Mouse (Mus musculus) thymus, postnatal 14 days (tissue): ENCODE results near the gene Akap17b.

Source experiments
- DNase-seq: peaks from one replicate; pipeline ENCODE4 v3.0.0; 2021

The Akap17b gene

DNA sequence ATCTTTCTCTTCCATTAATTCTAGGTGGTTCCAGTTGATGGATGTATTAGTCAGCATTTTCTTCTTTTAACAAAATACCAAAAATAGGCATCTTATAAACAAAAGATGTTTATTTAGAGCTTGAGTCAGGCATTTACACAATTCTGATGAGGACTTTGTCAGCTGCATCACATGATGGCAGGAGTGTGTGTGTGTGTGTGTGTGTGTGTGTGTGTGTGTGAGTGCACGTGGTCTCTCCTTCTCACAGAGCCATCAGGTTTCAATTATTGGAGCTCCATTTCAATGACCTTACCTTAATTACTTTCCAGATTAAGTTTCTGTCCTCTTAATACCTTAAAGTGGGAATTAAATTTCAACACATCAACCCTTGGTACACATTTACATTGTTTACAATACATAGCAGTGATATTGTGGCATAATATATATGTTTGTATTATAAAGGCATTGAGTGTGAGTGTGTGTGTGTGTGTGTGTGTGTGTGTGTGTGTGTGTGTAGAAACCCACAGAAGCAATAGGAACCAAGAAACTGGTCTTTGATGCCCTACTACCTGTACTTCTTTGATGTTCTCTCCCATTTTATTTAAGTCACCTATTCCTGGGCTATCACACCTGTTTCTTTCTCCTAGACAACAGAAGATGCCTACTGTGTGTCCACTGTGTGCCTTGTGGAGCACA, 58.4 kb downstream of the Akap17b start:
- no peak for DNase-seq

DNA sequence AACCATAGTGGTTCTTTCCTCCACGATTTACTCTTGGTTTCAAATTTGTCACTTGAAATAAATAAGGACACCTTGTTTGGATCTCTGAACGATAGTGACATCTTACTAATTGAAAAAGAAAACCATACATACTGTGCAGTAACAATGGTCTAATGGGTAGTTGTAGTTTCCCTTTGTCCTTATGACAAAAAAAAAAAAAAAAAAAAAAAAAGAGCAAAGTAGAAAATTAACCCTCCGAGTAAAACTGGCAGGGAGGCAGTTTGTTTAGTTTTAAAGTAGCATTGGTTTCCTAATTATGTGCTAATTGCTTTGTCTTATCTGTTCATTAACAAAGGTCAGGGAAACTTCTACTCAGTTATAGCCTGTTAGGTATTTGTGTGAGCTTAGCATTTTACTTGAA, 83.1 kb downstream of the Akap17b start:
- no peak for DNase-seq

GRCm38 (mm10) chrX:36561650-36562049, 83.5 kb downstream of the Akap17b start:
- DNase-seq = peak; percentile 62

DNA sequence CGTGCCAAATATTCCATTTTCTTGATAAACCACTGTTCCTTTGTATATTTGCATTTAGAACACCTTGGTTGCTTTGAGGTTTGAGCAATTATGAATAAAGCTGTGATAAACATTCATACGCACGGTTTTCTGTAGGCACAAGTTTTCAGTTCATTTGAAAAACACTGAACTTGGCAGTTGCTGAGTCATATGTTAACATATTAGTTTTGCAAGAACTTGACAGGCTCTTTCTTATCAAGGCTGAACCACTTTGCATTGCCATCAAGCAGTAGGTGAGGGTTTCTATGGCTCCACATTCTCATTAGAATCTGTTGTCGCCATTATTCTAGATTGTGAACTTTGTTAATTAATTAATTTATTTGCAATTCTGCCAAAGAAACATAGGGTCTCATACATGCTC, 85.0 kb downstream of the Akap17b start:
- no peak for DNase-seq
